30 mouse cellular contexts compared by ENCODE assay signal in genomic region chr5:120550137-120550536, GRCm38 (mm10). TPM values are rescaled to one million over a fixed set of nuclear protein-coding genes. Genes with fewer than 3 reads are reported as not detected.
DNase-seq lines count a peak whose midpoint lies in the region; ATAC-seq lines count a peak whose summit lies in the region.
"Had no signal": no experiment of that assay in that cellular context is flagged by ENCODE, and none has a peak within 500 bp of the region (broad histone marks: within the 10 kb centered on the region; RNA-seq: fewer than 3 reads in every experiment).

No protein-coding gene starts in this region.

- no peak overlapping the region for H3K9ac ChIP-seq in forebrain, embryonic 14.5 days (ENCODE audit: low read length)
- H3K9ac ChIP-seq: forebrain, embryonic 13.5 days; hindbrain, embryonic 12.5 days; limb, embryonic 13.5 days; liver, embryonic 12.5 days; stomach, embryonic 15.5 days had no signal

- no peak for ATAC-seq in forebrain, embryonic 14.5 days
- no peak for ATAC-seq in cerebellum, adult (ENCODE audit: insufficient number of reproducible peaks, low FRiP score, low TSS enrichment)
- ATAC-seq: forebrain, embryonic 13.5 days; liver, embryonic 12.5 days; lung, postnatal 0 days; Patski had no signal

- no peaks in the 10 kb centered on the region for H3K9me3 ChIP-seq in forebrain, embryonic 14.5 days (replicated peaks; ENCODE audit: control insufficient read depth, low read length)
- H3K9me3 ChIP-seq: forebrain, embryonic 13.5 days; hindbrain, embryonic 12.5 days; limb, embryonic 13.5 days; liver, embryonic 12.5 days; stomach, embryonic 15.5 days had no signal

- H3K4me2 ChIP-seq in forebrain, embryonic 14.5 days (ENCODE audit: low read length), result no peak overlapping the region
- H3K4me2 ChIP-seq: forebrain, embryonic 13.5 days; heart, embryonic 11.5 days; hindbrain, embryonic 12.5 days; limb, embryonic 13.5 days; liver, embryonic 12.5 days; stomach, embryonic 15.5 days had no signal

- no peaks in the 10 kb centered on the region for H3K4me1 ChIP-seq in forebrain, embryonic 14.5 days (ENCODE audit: control insufficient read depth, insufficient read depth, low read length)
- H3K4me1 ChIP-seq: forebrain, embryonic 13.5 days; stomach, embryonic 15.5 days had no signal

- H3K27me3 ChIP-seq in forebrain, embryonic 14.5 days (replicated peaks; ENCODE audit: control insufficient read depth, insufficient read depth, low read length), result no peaks in the 10 kb centered on the region
- H3K27me3 ChIP-seq: forebrain, embryonic 13.5 days; hindbrain, embryonic 12.5 days; limb, embryonic 13.5 days; liver, embryonic 12.5 days; Patski; stomach, embryonic 15.5 days had no signal

- 91% methylated on average over 5 of the region's 5 CpGs for WGBS in forebrain, embryonic 14.5 days

- H3K27ac ChIP-seq in forebrain, embryonic 14.5 days (ENCODE audit: low read depth, low read length), result no peak overlapping the region
- H3K27ac ChIP-seq: forebrain, embryonic 13.5 days; hindbrain, embryonic 12.5 days; layer of hippocampus, adult 2 months; left cerebral cortex, adult 2 months; limb, embryonic 13.5 days; liver, embryonic 12.5 days; stomach, embryonic 15.5 days had no signal

- peaks cover 48% of the 10 kb centered on the region for H3K36me3 ChIP-seq in forebrain, embryonic 14.5 days (ENCODE audit: control insufficient read depth, insufficient read depth, low read length)

- peak; percentile 65 for DNase-seq in kidney, adult 11 months
- no peak for DNase-seq in kidney, postnatal 4 days
- peak; percentile 31 for DNase-seq in adipocyte (ENCODE audit: low spot score)
- DNase-seq in kidney, adult 9 months, result peak; percentile 76
- DNase-seq in kidney, postnatal 25 days, result peak; percentile 46 to 76
- no peak for DNase-seq in forebrain, embryonic 14.5 days (ENCODE audit: low spot score)
- DNase-seq in adrenal gland, adult 8-10 months, result no peak
- DNase-seq: adrenal gland, postnatal 25 days; cerebellum, adult 18-20 months; cerebellum, postnatal 10 days; gastrocnemius, postnatal 25 days; heart, adult 18-20 months; heart, postnatal 36 days; lung, adult 18-20 months; lung, postnatal 4 days; midbrain, embryonic 14.5 days; thymus, postnatal 14 days had no signal

- no peak overlapping the region for H3K4me3 ChIP-seq in forebrain, embryonic 14.5 days (ENCODE audit: low read depth, low read length)
- H3K4me3 ChIP-seq: erythroblast, embryonic 14.5 days; forebrain, embryonic 13.5 days; hindbrain, embryonic 12.5 days; layer of hippocampus, adult 2 months; left cerebral cortex, adult 2 months; limb, embryonic 13.5 days; liver, embryonic 12.5 days; stomach, embryonic 15.5 days had no signal

RNA-seq across cellular contexts. Expression of gene Tpcn1, which starts 38.3 kb away (rescaled TPM):
- polyA plus RNA-seq in forebrain, embryonic 14.5 days (2014; fragmentation: Nextera tagmentation; extraction: Ambion mirVana), result 10.5 and 13.3 TPM in 2 replicates
- total RNA-seq in adrenal gland, adult 8-10 months (2022), result 10 to 100 TPM; 33.9 to 44.5 (median 40.0) TPM

RNA-seq across cellular contexts. Expression of gene Iqcd, which starts 38.7 kb away (rescaled TPM):
- 2.0 and 2.4 TPM in 2 replicates for polyA plus RNA-seq in forebrain, embryonic 14.5 days (2014; fragmentation: Nextera tagmentation; extraction: Ambion mirVana)
- 1 to 10 TPM in 2 of 4 experiments, under 1 TPM in 2; 0.42 to 1.8 (median 1.1) TPM for total RNA-seq in adrenal gland, adult 8-10 months (2022)
- total RNA-seq: gastrocnemius, adult 18-20 months; heart, adult 18-20 months; heart, postnatal 36 days had no signal

RNA-seq across cellular contexts. Expression of gene Slc8b1, which starts 39.2 kb away (rescaled TPM):
- polyA plus RNA-seq in forebrain, embryonic 14.5 days (2014; fragmentation: Nextera tagmentation; extraction: Ambion mirVana), result 0.67 and 1.5 TPM in 2 replicates
- total RNA-seq in adrenal gland, adult 8-10 months (2022), result 10 to 100 TPM; 29.5 to 36.7 (median 34.1) TPM

RNA-seq across cellular contexts. Expression of gene Plbd2, which starts 46.7 kb away (rescaled TPM):
- 14.8 and 16.2 TPM in 2 replicates for polyA plus RNA-seq in forebrain, embryonic 14.5 days (2014; fragmentation: Nextera tagmentation; extraction: Ambion mirVana)
- 100 to 1,000 TPM in 2 of 4 experiments, 10 to 100 TPM in 2; 97.4 to 106 (median 100) TPM for total RNA-seq in adrenal gland, adult 8-10 months (2022)

Comparison
In these comparisons a context has a peak if more than half of its experiments do, and no peak if none do; other contexts are left out.
1. DNase-seq: peak in kidney, adult 11 months (single experiment), adipocyte (single experiment), kidney, adult 9 months (single experiment) and kidney, postnatal 25 days (2 of 2); none in kidney, postnatal 4 days (0 of 2), forebrain, embryonic 14.5 days (single experiment) and adrenal gland, adult 8-10 months (single experiment).